Mouse (Mus musculus) midbrain, embryonic 10.5 days (tissue): ENCODE results near the gene Hoxb5. TPM values are rescaled to one million over a fixed set of nuclear protein-coding genes. Genes with fewer than 3 reads are reported as not detected.

Experiments used
- DNase-seq: peaks from one replicate; pipeline ENCODE4 v3.0.0-alpha.2; 2017; ENCODE audit warnings: low spot score
- H3K27ac ChIP-seq: fragments of 300-500 bp; sonication (generic); replicated peaks from 2 replicates; pipeline ENCODE4 v1.5.1; 2016; ENCODE audit warnings: mild to moderate bottlenecking
- H3K27me3 ChIP-seq: fragments of 300-500 bp; sonication (generic); 2 replicates; pipeline ENCODE4 v1.6.1; 2016; ENCODE audit warnings: low read depth, mild to moderate bottlenecking; ENCODE audit not compliant: poor library complexity, severe bottlenecking
- H3K36me3 ChIP-seq: fragments of 300-500 bp; sonication (generic); 2 replicates; pipeline ENCODE4 v1.6.1; 2016; ENCODE audit warnings: mild to moderate bottlenecking, moderate library complexity
- H3K4me1 ChIP-seq: fragments of 300-500 bp; sonication (generic); 2 replicates; pipeline ENCODE4 v1.6.1; 2016
- H3K4me3 ChIP-seq: fragments of 300-500 bp; sonication (generic); 2 replicates; pipeline ENCODE4 v1.5.1; 2016; ENCODE audit warnings: mild to moderate bottlenecking, moderate library complexity
- H3K9me3 ChIP-seq: fragments of 300-500 bp; sonication (generic); replicated peaks from 2 replicates; pipeline ENCODE4 v1.6.1; 2016; ENCODE audit warnings: mild to moderate bottlenecking
- WGBS: fragments of 180-500 bp; shearing (Covaris S2); methylation state at CpG from one replicate; pipeline ENCODE4 v1.1.7; 2016; 5-methylcytosine and 5-hydroxymethylcytosine counted together
- polyA plus RNA-seq: library from polyadenylated mRNA; unstranded; fragments of >200 nt; fragmentation: Nextera tagmentation; extraction: Ambion mirVana; gene quantifications from 2 replicates; pipeline ENCODE4 v1.2.1, GENCODE M21; 2016

The Hoxb5 gene
- polyA plus RNA-seq, 1 experiment from 2014 or later = not detected

- no peak for DNase-seq
- H3K36me3 ChIP-seq = no peaks in the 10 kb centered on the region
- no peak overlapping the region for H3K27ac ChIP-seq
- H3K4me1 ChIP-seq = peaks cover 5% of the 10 kb centered on the region
- WGBS = 1% methylated on average over 30 of the region's 30 CpGs
- no peak overlapping the region for H3K4me3 ChIP-seq
- H3K27me3 ChIP-seq = peaks cover 100% of the 10 kb centered on the region
- no peaks in the 10 kb centered on the region for H3K9me3 ChIP-seq
Observed at GRCm38 (mm10) chr11:96295092-96295835, 7.9 kb upstream of the Hoxb5 start.

GRCm38 (mm10) chr11:96296997-96297396, 6.1 kb upstream of the Hoxb5 start:
- 3% methylated on average over 2 of the region's 2 CpGs for WGBS
- Histone ChIP-seq H3K4me3 (no peak overlapping the region), H3K36me3 (no peaks in the 10 kb centered on the region), H3K4me1 (peaks cover 9% of the 10 kb centered on the region), H3K27me3 (peaks cover 100% of the 10 kb centered on the region), H3K9me3 (no peaks in the 10 kb centered on the region), H3K27ac (no peak overlapping the region)
- no peak for DNase-seq

- Histone ChIP-seq H3K4me3 (no peak overlapping the region), H3K9me3 (no peaks in the 10 kb centered on the region), H3K4me1 (peaks cover 9% of the 10 kb centered on the region), H3K27me3 (peaks cover 100% of the 10 kb centered on the region), H3K27ac (no peak overlapping the region), H3K36me3 (no peaks in the 10 kb centered on the region)
- 1% methylated on average over 3 of the region's 3 CpGs for WGBS
- DNase-seq = no peak
Observed at GRCm38 (mm10) chr11:96297428-96297827, 5.7 kb upstream of the Hoxb5 start.

- no peaks in the 10 kb centered on the region for H3K9me3 ChIP-seq
- no peak for DNase-seq
- H3K27ac ChIP-seq = no peak overlapping the region
- no peaks in the 10 kb centered on the region for H3K36me3 ChIP-seq
- peaks cover 100% of the 10 kb centered on the region for H3K27me3 ChIP-seq
- WGBS = 2% methylated on average over 11 of the region's 11 CpGs
- H3K4me1 ChIP-seq = peaks cover 9% of the 10 kb centered on the region
- no peak overlapping the region for H3K4me3 ChIP-seq
Observed at GRCm38 (mm10) chr11:96297968-96298635, 5.0 kb upstream of the Hoxb5 start.

- peaks cover 17% of the 10 kb centered on the region for H3K4me1 ChIP-seq
- no peak overlapping the region for H3K27ac ChIP-seq
- no peaks in the 10 kb centered on the region for H3K36me3 ChIP-seq
- WGBS = under 1% methylated on average over 66 of the region's 66 CpGs
- H3K9me3 ChIP-seq = no peaks in the 10 kb centered on the region
- H3K27me3 ChIP-seq = peaks cover 100% of the 10 kb centered on the region
- DNase-seq = no peak
- H3K4me3 ChIP-seq = no peak overlapping the region
Observed at GRCm38 (mm10) chr11:96298895-96299667, 4.1 kb upstream of the Hoxb5 start.

GRCm38 (mm10) chr11:96299781-96300180, 3.4 kb upstream of the Hoxb5 start:
- Histone ChIP-seq H3K27ac (no peak overlapping the region), H3K4me3 (no peak overlapping the region), H3K9me3 (no peaks in the 10 kb centered on the region), H3K27me3 (peaks cover 100% of the 10 kb centered on the region), H3K36me3 (no peaks in the 10 kb centered on the region), H3K4me1 (peaks cover 17% of the 10 kb centered on the region)
- WGBS = 1% methylated on average over 9 of the region's 9 CpGs
- DNase-seq = no peak

- H3K27me3 ChIP-seq = peaks cover 100% of the 10 kb centered on the region
Observed at GRCm38 (mm10) chr11:96300354-96301063, 2.6 kb upstream of the Hoxb5 start.

GRCm38 (mm10) chr11:96301064-96301431, 2.1 kb upstream of the Hoxb5 start:
- H3K27me3 ChIP-seq = peaks cover 100% of the 10 kb centered on the region
- no peak overlapping the region for H3K4me3 ChIP-seq
- 4% methylated on average over 10 of the region's 10 CpGs for WGBS

More at GRCm38 (mm10) chr11:96300354-96301063, 2.6 kb upstream of the Hoxb5 start:
- H3K4me3 ChIP-seq = no peak overlapping the region
- no peaks in the 10 kb centered on the region for H3K36me3 ChIP-seq
- WGBS = under 1% methylated on average over 35 of the region's 35 CpGs
- peaks cover 17% of the 10 kb centered on the region for H3K4me1 ChIP-seq
- no peaks in the 10 kb centered on the region for H3K9me3 ChIP-seq
- no peak overlapping the region for H3K27ac ChIP-seq
- DNase-seq = no peak

GRCm38 (mm10) chr11:96301837-96302236, 1.3 kb upstream of the Hoxb5 start:
- WGBS = under 1% methylated on average over 15 of the region's 15 CpGs
- Histone ChIP-seq H3K4me1 (peaks cover 17% of the 10 kb centered on the region), H3K36me3 (no peaks in the 10 kb centered on the region), H3K9me3 (no peaks in the 10 kb centered on the region), H3K27me3 (peaks cover 100% of the 10 kb centered on the region), H3K4me3 (no peak overlapping the region), H3K27ac (no peak overlapping the region)
- DNase-seq = no peak

More at GRCm38 (mm10) chr11:96301064-96301431, 2.1 kb upstream of the Hoxb5 start:
- Histone ChIP-seq H3K27ac (no peak overlapping the region), H3K4me1 (peaks cover 17% of the 10 kb centered on the region), H3K9me3 (no peaks in the 10 kb centered on the region), H3K36me3 (no peaks in the 10 kb centered on the region)
- no peak for DNase-seq

- no peaks in the 10 kb centered on the region for H3K36me3 ChIP-seq
- 1% methylated on average over 23 of the region's 23 CpGs for WGBS
- H3K27me3 ChIP-seq = peaks cover 100% of the 10 kb centered on the region
- H3K4me1 ChIP-seq = peaks cover 17% of the 10 kb centered on the region
- no peak for DNase-seq
- H3K4me3 ChIP-seq = no peak overlapping the region
- H3K27ac ChIP-seq = no peak overlapping the region
- no peaks in the 10 kb centered on the region for H3K9me3 ChIP-seq
Observed at GRCm38 (mm10) chr11:96302381-96303150, 570 bp upstream of the Hoxb5 start.

- Histone ChIP-seq H3K36me3 (no peaks in the 10 kb centered on the region), H3K27ac (no peak overlapping the region), H3K4me1 (peaks cover 14% of the 10 kb centered on the region), H3K27me3 (peaks cover 100% of the 10 kb centered on the region), H3K4me3 (no peak overlapping the region), H3K9me3 (no peaks in the 10 kb centered on the region)
- WGBS = 2% methylated on average over 38 of the region's 38 CpGs
- no peak for DNase-seq
Observed at GRCm38 (mm10) chr11:96304381-96305195, 1.5 kb downstream of the Hoxb5 start.
